Mouse (Mus musculus): ENCODE measurements around the gene Shb. TPM values are rescaled to one million over a fixed set of nuclear protein-coding genes. Genes with fewer than 3 reads are reported as not detected.
A peak's percentile ranks its signal among the peaks of the same experiment; 100 is the strongest.

Shb gene
- polyA plus RNA-seq, 1 experiment from 2014 or later = 7.5 TPM

- Histone ChIP-seq H3K27ac (ENCODE audit: low read depth, low read length) (no peak overlapping the region), H3K36me3 (ENCODE audit: control insufficient read depth, insufficient read depth, low read length) (no peaks in the 10 kb centered on the region), H3K4me3 (ENCODE audit: low read depth, low read length) (no peak overlapping the region), H3K4me2 (ENCODE audit: low read depth) (no peak overlapping the region), H3K9ac (ENCODE audit: low read length) (no peak overlapping the region), H3K27me3 (ENCODE audit: control insufficient read depth, insufficient read depth, low read length) (no peaks in the 10 kb centered on the region), H3K9me3 (ENCODE audit: control insufficient read depth, low read length) (no peaks in the 10 kb centered on the region), H3K4me1 (ENCODE audit: control insufficient read depth, insufficient read depth, low read length) (peaks cover 4% of the 10 kb centered on the region)
- no peak for ATAC-seq (ENCODE audit: insufficient read depth, low FRiP score, low TSS enrichment)
- DNase-seq (ENCODE audit: low spot score) = no peak
- 77% methylated on average over 16 of the region's 16 CpGs for WGBS
Observed at GRCm38 (mm10) chr4:45412433-45413192, 119.7 kb downstream of the Shb start.

DNA sequence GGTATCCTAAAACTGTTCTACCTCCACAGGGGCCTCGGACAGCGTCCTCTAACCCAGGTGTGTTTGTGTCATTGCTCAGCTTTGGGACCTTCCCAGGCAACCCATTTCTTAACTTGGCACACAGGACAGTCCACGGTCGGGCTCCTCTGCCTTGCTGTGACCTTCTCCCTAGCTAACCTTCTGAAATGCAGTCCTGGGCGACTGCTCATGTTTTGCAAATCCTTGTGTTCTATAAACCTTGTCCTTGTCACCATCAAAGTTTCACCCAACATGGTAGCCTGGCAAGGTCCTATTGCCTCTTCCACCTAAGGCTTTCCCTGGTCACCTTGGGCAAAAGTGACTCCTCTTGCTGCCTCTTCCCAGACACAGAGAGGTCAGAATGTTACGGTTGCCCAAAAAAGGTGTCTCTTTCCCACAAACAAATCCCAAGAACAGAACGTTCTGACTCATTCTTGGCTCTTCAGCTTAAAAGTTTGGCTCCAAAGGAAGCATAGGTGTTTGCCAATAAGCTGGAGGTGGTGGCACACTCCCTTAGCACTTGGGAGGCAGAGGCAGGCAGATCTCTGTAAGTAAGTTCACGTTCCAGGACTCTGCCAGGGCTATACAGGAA is 121.0 kb downstream of the Shb start:
- Histone ChIP-seq H3K27ac (ENCODE audit: low read depth, low read length) (no peak overlapping the region), H3K4me3 (ENCODE audit: low read depth, low read length) (no peak overlapping the region), H3K27me3 (ENCODE audit: control insufficient read depth, insufficient read depth, low read length) (no peaks in the 10 kb centered on the region), H3K4me2 (ENCODE audit: low read depth) (no peak overlapping the region), H3K36me3 (ENCODE audit: control insufficient read depth, insufficient read depth, low read length) (no peaks in the 10 kb centered on the region), H3K9me3 (ENCODE audit: control insufficient read depth, low read length) (no peaks in the 10 kb centered on the region), H3K4me1 (ENCODE audit: control insufficient read depth, insufficient read depth, low read length) (peaks cover 16% of the 10 kb centered on the region), H3K9ac (ENCODE audit: low read length) (no peak overlapping the region)
- 86% methylated on average over 8 of the region's 8 CpGs for WGBS
- no peak for ATAC-seq (ENCODE audit: insufficient read depth, low FRiP score, low TSS enrichment)
- DNase-seq (ENCODE audit: low spot score) = no peak

DNA sequence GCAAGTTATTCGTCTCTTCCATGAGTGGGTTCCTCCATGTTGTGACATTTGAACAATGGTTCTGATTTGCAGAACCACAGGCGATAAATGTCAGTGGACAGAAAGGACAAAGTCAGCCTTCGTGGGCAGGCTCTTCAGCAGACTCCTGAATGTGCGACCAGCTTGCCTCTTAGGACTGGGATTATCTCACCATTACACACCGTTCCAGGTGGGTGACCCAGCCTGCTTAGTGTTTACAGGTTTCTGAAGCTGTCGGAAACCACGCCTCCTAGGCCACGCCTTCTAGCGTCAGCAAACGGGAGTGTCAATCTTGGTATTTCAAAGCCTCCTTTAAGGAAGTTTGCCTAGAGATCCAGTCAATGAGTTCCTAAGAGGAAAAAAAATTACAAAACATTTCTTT is 123.0 kb downstream of the Shb start:
- Histone ChIP-seq H3K9ac (ENCODE audit: low read length) (peak overlapping the region; percentile 96), H3K4me1 (ENCODE audit: control insufficient read depth, insufficient read depth, low read length) (peaks cover 18% of the 10 kb centered on the region), H3K4me2 (ENCODE audit: low read depth) (peak overlapping the region; percentile 74), H3K9me3 (ENCODE audit: control insufficient read depth, low read length) (no peaks in the 10 kb centered on the region), H3K36me3 (ENCODE audit: control insufficient read depth, insufficient read depth, low read length) (no peaks in the 10 kb centered on the region), H3K4me3 (ENCODE audit: low read depth, low read length) (peak overlapping the region; percentile 96), H3K27me3 (ENCODE audit: control insufficient read depth, insufficient read depth, low read length) (no peaks in the 10 kb centered on the region), H3K27ac (ENCODE audit: low read depth, low read length) (0 out of 2 replicates have a peak overlapping the region, but pooled peaks have one; percentile 93)
- DNase-seq (ENCODE audit: low spot score) (peak; percentile 60), ATAC-seq (ENCODE audit: insufficient read depth, low FRiP score, low TSS enrichment) (0 out of 2 replicates have a peak, but pooled peaks have one; percentile 8)
- WGBS = under 1% methylated on average over 10 of the region's 10 CpGs

- Histone ChIP-seq H3K27ac (ENCODE audit: low read depth, low read length) (peak within 1 kb of the TSS; percentile 93), H3K36me3 (ENCODE audit: control insufficient read depth, insufficient read depth, low read length) (no peaks in the 10 kb centered on the region), H3K9ac (ENCODE audit: low read length) (peak within 1 kb of the TSS; percentile 96), H3K27me3 (ENCODE audit: control insufficient read depth, insufficient read depth, low read length) (no peaks in the 10 kb centered on the region), H3K4me1 (ENCODE audit: control insufficient read depth, insufficient read depth, low read length) (peaks cover 18% of the 10 kb centered on the region), H3K4me3 (ENCODE audit: low read depth, low read length) (peak within 1 kb of the TSS; percentile 96), H3K4me2 (ENCODE audit: low read depth) (peak within 1 kb of the TSS; percentile 74), H3K9me3 (ENCODE audit: control insufficient read depth, low read length) (no peaks in the 10 kb centered on the region)
- DNase-seq (ENCODE audit: low spot score) (peak; percentile 95), ATAC-seq (ENCODE audit: insufficient read depth, low FRiP score, low TSS enrichment) (peak; percentile 96)
- 0% methylated on average over 40 of the region's 67 CpGs for WGBS
Observed at GRCm38 (mm10) chr4:45408427-45409132, 123.7 kb downstream of the Shb start, which contains the start of gene Slc25a51. Slc25a51 (minus strand) TSS chr4:45408766.

GRCm38 (mm10) chr4:45407703-45408334 is 124.5 kb downstream of the Shb start:
- peak overlapping the region; percentile 96 for H3K9ac ChIP-seq (ENCODE audit: low read length)
- DNase-seq (ENCODE audit: low spot score) (peak; percentile 38), ATAC-seq (ENCODE audit: insufficient read depth, low FRiP score, low TSS enrichment) (no peak)

DNA sequence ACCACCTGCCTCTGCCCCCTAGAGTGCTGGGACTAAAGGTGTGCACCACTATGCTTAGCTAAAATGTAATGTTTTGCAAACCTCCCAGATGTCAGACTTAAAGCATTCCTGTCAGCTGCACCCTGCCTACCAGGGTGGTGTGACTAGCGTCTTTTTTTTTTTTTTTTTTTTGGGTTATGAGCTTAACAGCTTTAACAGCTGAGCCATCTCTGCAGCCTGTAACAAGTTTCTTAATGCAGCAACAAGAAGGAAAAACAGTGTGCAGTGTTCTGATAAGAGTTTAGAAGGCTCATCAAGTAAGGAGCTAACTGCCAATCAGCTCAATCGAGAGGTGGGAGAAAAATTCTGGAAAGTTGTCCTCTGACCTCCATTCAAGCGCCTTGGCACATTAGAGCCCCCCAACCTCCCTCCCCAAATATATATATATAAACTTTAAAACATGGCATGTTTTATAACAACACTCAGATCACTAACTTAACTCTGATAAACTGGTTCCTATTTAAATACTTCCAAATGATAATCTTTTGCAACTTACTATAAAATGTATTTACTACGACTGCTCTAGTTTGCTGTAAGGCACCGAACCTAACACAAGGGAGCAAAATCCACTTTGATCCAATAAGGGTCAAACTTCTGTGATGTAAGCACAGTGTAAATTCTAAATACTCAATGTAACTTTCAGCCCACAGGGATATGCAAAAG is 125.1 kb downstream of the Shb start:
- peaks cover 18% of the 10 kb centered on the region for H3K4me1 ChIP-seq (ENCODE audit: control insufficient read depth, insufficient read depth, low read length)
- no peaks in the 10 kb centered on the region for H3K9me3 ChIP-seq (ENCODE audit: control insufficient read depth, low read length)
- H3K4me2 ChIP-seq (ENCODE audit: low read depth) = peak overlapping the region; percentile 74
- no peak overlapping the region for H3K27ac ChIP-seq (ENCODE audit: low read depth, low read length)
- peak overlapping the region; percentile 96 for H3K4me3 ChIP-seq (ENCODE audit: low read depth, low read length)
- 59% methylated on average over 5 of the region's 5 CpGs for WGBS
- ATAC-seq (ENCODE audit: insufficient read depth, low FRiP score, low TSS enrichment) (no peak), DNase-seq (ENCODE audit: low spot score) (no peak)
- H3K36me3 ChIP-seq (ENCODE audit: control insufficient read depth, insufficient read depth, low read length) = peaks cover 4% of the 10 kb centered on the region; the same call in 1 of the 2 replicates
- peak overlapping the region; percentile 96; the same call in 1 of the 2 replicates for H3K9ac ChIP-seq (ENCODE audit: low read length)
- H3K27me3 ChIP-seq (ENCODE audit: control insufficient read depth, insufficient read depth, low read length) = no peaks in the 10 kb centered on the region

More at GRCm38 (mm10) chr4:45407703-45408334, 124.5 kb downstream of the Shb start:
- Histone ChIP-seq H3K4me1 (ENCODE audit: control insufficient read depth, insufficient read depth, low read length) (peaks cover 18% of the 10 kb centered on the region), H3K27ac (ENCODE audit: low read depth, low read length) (peak overlapping the region; percentile 93), H3K27me3 (ENCODE audit: control insufficient read depth, insufficient read depth, low read length) (no peaks in the 10 kb centered on the region), H3K9me3 (ENCODE audit: control insufficient read depth, low read length) (no peaks in the 10 kb centered on the region), H3K4me2 (ENCODE audit: low read depth) (peak overlapping the region; percentile 74), H3K36me3 (ENCODE audit: control insufficient read depth, insufficient read depth, low read length) (peaks cover under 1% of the 10 kb centered on the region; the same call in 1 of the 2 replicates), H3K4me3 (ENCODE audit: low read depth, low read length) (peak overlapping the region; percentile 96)
- WGBS = 2% methylated on average over 19 of the region's 19 CpGs

DNA sequence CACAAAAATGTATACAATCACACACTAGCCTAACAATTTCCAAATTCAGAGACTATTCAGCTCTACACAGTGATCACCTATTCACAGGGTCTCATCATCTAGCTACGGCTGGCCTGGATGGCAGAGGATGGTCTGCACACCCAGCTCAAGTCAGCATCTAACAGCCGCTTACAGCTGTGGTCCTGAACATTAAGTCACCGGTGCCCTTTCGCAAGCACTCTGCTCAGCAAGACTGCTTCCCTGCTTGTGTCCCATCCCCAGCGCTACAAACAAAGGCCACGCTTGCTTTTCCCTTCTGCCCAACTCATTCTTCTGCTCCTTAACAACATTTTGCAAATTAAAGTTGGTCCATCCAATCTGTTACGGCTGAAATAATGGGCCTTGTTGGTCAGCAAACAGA is 125.9 kb downstream of the Shb start:
- no peaks in the 10 kb centered on the region for H3K9me3 ChIP-seq (ENCODE audit: control insufficient read depth, low read length)
- H3K36me3 ChIP-seq (ENCODE audit: control insufficient read depth, insufficient read depth, low read length) = peaks cover 4% of the 10 kb centered on the region; the same call in 1 of the 2 replicates
- no peak overlapping the region for H3K27ac ChIP-seq (ENCODE audit: low read depth, low read length)
- H3K9ac ChIP-seq (ENCODE audit: low read length) = 0 out of 2 replicates have a peak overlapping the region, but pooled peaks have one; percentile 10
- peak overlapping the region; percentile 74 for H3K4me2 ChIP-seq (ENCODE audit: low read depth)
- DNase-seq (ENCODE audit: low spot score) (no peak), ATAC-seq (ENCODE audit: insufficient read depth, low FRiP score, low TSS enrichment) (no peak)
- H3K27me3 ChIP-seq (ENCODE audit: control insufficient read depth, insufficient read depth, low read length) = no peaks in the 10 kb centered on the region
- 69% methylated on average over 7 of the region's 7 CpGs for WGBS
- H3K4me1 ChIP-seq (ENCODE audit: control insufficient read depth, insufficient read depth, low read length) = peaks cover 18% of the 10 kb centered on the region
- H3K4me3 ChIP-seq (ENCODE audit: low read depth, low read length) = peak overlapping the region; percentile 16; the same call in 1 of the 2 replicates

DNA sequence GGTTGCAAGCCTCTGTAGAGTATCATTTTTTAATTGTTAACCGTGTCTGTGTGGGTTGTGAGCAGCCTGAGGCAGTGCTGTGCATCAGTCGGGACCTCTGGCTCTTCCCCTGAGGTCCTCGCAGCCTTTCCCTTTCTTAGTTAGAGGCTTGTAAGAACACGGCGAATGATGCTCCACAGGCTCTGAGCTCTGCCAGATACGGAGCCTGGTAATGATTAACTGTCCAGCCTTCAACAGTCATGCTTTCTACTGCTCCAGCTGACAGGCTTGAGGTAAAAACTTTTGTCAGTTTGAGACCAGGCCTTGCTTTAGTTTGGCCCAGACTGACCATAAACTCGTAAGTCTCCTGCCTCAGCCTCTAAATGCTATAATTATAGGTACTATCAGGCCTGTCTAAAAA is 127.0 kb downstream of the Shb start:
- no peak for ATAC-seq (ENCODE audit: insufficient read depth, low FRiP score, low TSS enrichment)
- H3K4me3 ChIP-seq (ENCODE audit: low read depth, low read length) = no peak overlapping the region
- H3K4me1 ChIP-seq (ENCODE audit: control insufficient read depth, insufficient read depth, low read length) = peaks cover 18% of the 10 kb centered on the region
- H3K9ac ChIP-seq (ENCODE audit: low read length) = no peak overlapping the region
- H3K36me3 ChIP-seq (ENCODE audit: control insufficient read depth, insufficient read depth, low read length) = peaks cover 5% of the 10 kb centered on the region; the same call in 1 of the 2 replicates
- DNase-seq (ENCODE audit: low spot score) = no peak
- H3K27me3 ChIP-seq (ENCODE audit: control insufficient read depth, insufficient read depth, low read length) = no peaks in the 10 kb centered on the region
- no peaks in the 10 kb centered on the region for H3K9me3 ChIP-seq (ENCODE audit: control insufficient read depth, low read length)
- WGBS = 66% methylated on average over 7 of the region's 7 CpGs
- no peak overlapping the region for H3K27ac ChIP-seq (ENCODE audit: low read depth, low read length)
- H3K4me2 ChIP-seq (ENCODE audit: low read depth) = no peak overlapping the region
